Mouse (Mus musculus) embryonic facial prominence, embryonic 14.5 days (tissue): ENCODE results near the gene Dok1. TPM values are rescaled to one million over a fixed set of nuclear protein-coding genes. Genes with fewer than 3 reads are reported as not detected.
A peak's percentile ranks its signal among the peaks of the same experiment; 100 is the strongest.

Source experiments
- ATAC-seq: fragments of 200-750 bp; cut with Nextera tagmentation; 2 replicates; pipeline ENCODE4 v1.8.0; 2017; ENCODE audit warnings: low read depth, moderate number of reproducible peaks, moderate TSS enrichment
- DNase-seq: peaks from one replicate; pipeline ENCODE4 v3.0.0-alpha.2; 2015; ENCODE audit warnings: low spot score
- H3K27ac ChIP-seq: fragments of 300-500 bp; sonication (generic); replicated peaks from 2 replicates; pipeline ENCODE4 v1.5.1; 2014; ENCODE audit warnings: low read depth, mild to moderate bottlenecking, low read length, moderate library complexity
- H3K27me3 ChIP-seq: fragments of 300-500 bp; sonication (generic); replicated peaks from 2 replicates; pipeline ENCODE4 v1.6.1; 2014; ENCODE audit warnings: low read length; ENCODE audit not compliant: control insufficient read depth, insufficient read depth
- H3K36me3 ChIP-seq: fragments of 300-500 bp; sonication (generic); 2 replicates; pipeline ENCODE4 v1.6.1; 2014; ENCODE audit warnings: low read length, mixed read lengths; ENCODE audit not compliant: control insufficient read depth, insufficient read depth
- H3K4me1 ChIP-seq: fragments of 300-500 bp; sonication (generic); 2 replicates; pipeline ENCODE4 v1.6.1; 2014; ENCODE audit warnings: antibody characterized with exemption, low read length; ENCODE audit not compliant: control insufficient read depth, insufficient read depth
- H3K4me2 ChIP-seq: fragments of 300-500 bp; sonication (generic); 2 replicates; pipeline ENCODE4 v1.6.1; 2014; ENCODE audit warnings: low read depth, mild to moderate bottlenecking, low read length, moderate library complexity, mixed read lengths
- H3K4me3 ChIP-seq: fragments of 300-500 bp; sonication (generic); 2 replicates; pipeline ENCODE4 v1.5.1; 2014; ENCODE audit warnings: low read depth, mild to moderate bottlenecking, low read length
- H3K9ac ChIP-seq: fragments of 300-500 bp; sonication (generic); 2 replicates; pipeline ENCODE4 v1.6.1; 2014; ENCODE audit warnings: low read depth, mild to moderate bottlenecking, low read length, moderate library complexity, mixed read lengths
- H3K9me3 ChIP-seq: fragments of 300-500 bp; sonication (generic); 2 replicates; pipeline ENCODE4 v1.6.1; 2016; ENCODE audit warnings: low read length; ENCODE audit not compliant: control insufficient read depth
- WGBS: fragments of 180-500 bp; shearing (Covaris S2); extraction: QIAGEN DNeasy Blood & Tissue Kit; methylation state at CpG from one replicate; pipeline ENCODE4 v1.1.7; 2014; 5-methylcytosine and 5-hydroxymethylcytosine counted together
- polyA plus RNA-seq: library from polyadenylated mRNA; unstranded; fragments of >200 nt; fragmentation: Nextera tagmentation; extraction: Ambion mirVana; gene quantifications from 2 replicates; pipeline ENCODE4 v1.2.1, GENCODE M21; 2014

The Dok1 gene
- polyA plus RNA-seq, 1 experiment from 2014 or later = 6.7 TPM

DNA sequence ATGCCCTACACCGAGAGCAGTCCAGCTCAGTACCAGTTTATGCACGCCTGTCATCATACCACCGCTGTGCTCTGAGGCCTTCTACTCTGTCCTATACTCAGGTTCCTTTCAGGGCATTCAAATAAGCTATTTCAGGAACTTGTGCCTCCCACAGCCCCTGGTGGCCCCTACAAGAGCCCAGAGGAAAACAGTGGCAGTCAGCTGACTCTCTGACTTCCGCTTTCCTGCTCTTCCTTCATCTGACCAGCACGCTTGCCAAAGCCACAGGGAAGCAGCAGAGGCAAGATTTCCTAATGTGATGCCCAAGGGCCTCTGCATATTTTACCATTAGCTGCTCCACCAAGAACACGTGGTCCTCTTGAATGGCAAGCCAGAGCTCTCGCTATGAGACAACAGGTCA, 28.4 kb downstream of the Dok1 start:
- H3K9ac ChIP-seq = no peak overlapping the region
- no peaks in the 10 kb centered on the region for H3K9me3 ChIP-seq
- ATAC-seq (no peak), DNase-seq (peak; percentile 55)
- H3K36me3 ChIP-seq = no peaks in the 10 kb centered on the region
- no peak overlapping the region for H3K4me2 ChIP-seq
- 0 out of 2 replicates have a peak, but pooled peaks cover 7% of the 10 kb centered on the region for H3K4me1 ChIP-seq
- H3K4me3 ChIP-seq = no peak overlapping the region
- no peak overlapping the region; the same call in 1 of the 2 replicates for H3K27ac ChIP-seq
- 36% methylated on average over 7 of the region's 7 CpGs for WGBS
- no peaks in the 10 kb centered on the region for H3K27me3 ChIP-seq

DNA sequence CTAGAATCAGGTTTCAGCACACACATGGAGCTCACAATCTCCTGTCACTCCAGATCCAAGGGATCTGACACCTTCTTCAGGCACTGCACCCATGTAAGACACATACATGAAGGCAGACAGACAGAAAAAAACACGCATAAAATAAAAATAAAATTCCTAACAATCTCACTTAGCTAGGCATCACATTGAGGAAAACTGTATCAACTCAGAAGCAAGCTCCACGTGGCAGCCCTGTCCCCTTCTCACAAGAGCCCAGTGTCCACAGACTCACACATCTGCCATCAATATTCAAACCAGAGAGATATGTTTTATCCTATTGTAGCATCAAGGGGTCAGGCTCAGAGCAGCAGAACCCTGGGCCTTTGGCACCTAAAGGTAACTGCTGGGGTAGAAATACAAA, 29.0 kb downstream of the Dok1 start:
- H3K9ac ChIP-seq = no peak overlapping the region
- H3K4me2 ChIP-seq = no peak overlapping the region
- 66% methylated on average over 2 of the region's 2 CpGs for WGBS
- H3K27ac ChIP-seq = no peak overlapping the region
- ATAC-seq (no peak), DNase-seq (no peak)
- H3K36me3 ChIP-seq = no peaks in the 10 kb centered on the region
- 0 out of 2 replicates have a peak, but pooled peaks cover 7% of the 10 kb centered on the region for H3K4me1 ChIP-seq
- no peaks in the 10 kb centered on the region for H3K27me3 ChIP-seq
- no peaks in the 10 kb centered on the region for H3K9me3 ChIP-seq
- no peak overlapping the region for H3K4me3 ChIP-seq

DNA sequence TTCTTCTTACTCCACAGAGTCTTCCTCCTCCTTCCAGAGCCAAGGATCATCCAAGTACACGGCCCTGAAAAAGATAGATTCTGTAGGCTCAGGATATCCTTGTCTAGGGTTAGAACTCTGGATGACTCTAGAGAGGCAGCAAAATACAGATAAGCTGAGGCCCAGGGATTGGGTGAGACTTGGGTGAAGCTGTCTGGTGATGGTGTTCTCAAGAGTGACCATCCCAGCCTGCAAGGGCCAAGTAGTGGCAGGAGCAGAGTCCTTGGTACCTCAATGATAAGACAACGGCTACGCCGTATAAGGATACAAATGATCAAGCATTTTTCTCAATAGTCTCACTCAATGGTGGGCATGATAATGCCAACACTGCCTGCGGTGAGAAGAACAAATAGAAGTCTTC, 29.4 kb downstream of the Dok1 start:
- WGBS = 89% methylated on average over 5 of the region's 5 CpGs
- H3K9ac ChIP-seq = no peak overlapping the region
- no peaks in the 10 kb centered on the region for H3K9me3 ChIP-seq
- no peaks in the 10 kb centered on the region for H3K36me3 ChIP-seq
- H3K27me3 ChIP-seq = no peaks in the 10 kb centered on the region
- no peak overlapping the region for H3K4me2 ChIP-seq
- no peak for DNase-seq
- no peak for ATAC-seq
- no peak overlapping the region for H3K4me3 ChIP-seq
- H3K27ac ChIP-seq = no peak overlapping the region
- 0 out of 2 replicates have a peak, but pooled peaks cover 7% of the 10 kb centered on the region for H3K4me1 ChIP-seq

DNA sequence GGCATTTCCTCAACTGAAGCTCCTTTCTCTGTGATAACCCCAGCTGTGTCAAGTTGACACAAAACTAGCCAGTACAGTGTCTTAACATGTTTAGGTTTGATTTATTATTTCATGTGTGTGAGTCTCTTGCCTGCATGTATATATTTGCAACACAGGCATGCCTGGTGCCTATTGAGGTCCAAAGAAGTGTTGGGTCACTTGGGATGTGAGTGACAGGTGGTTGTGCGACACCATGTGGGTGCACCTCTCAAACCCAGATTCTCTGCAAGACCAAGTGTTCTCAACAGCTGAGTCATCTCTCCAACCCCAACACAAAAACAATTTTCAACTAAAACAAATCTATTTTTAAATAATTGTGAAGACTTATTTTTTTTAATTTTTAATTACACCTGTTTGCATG, 30.2 kb downstream of the Dok1 start:
- 87% methylated on average over 1 of the region's 1 CpGs for WGBS
- H3K9me3 ChIP-seq = no peaks in the 10 kb centered on the region
- DNase-seq (no peak), ATAC-seq (no peak)
- no peak overlapping the region for H3K4me3 ChIP-seq
- no peak overlapping the region for H3K4me2 ChIP-seq
- no peak overlapping the region for H3K27ac ChIP-seq
- H3K9ac ChIP-seq = no peak overlapping the region
- H3K36me3 ChIP-seq = no peaks in the 10 kb centered on the region
- H3K27me3 ChIP-seq = no peaks in the 10 kb centered on the region
- 0 out of 2 replicates have a peak, but pooled peaks cover 7% of the 10 kb centered on the region for H3K4me1 ChIP-seq

DNA sequence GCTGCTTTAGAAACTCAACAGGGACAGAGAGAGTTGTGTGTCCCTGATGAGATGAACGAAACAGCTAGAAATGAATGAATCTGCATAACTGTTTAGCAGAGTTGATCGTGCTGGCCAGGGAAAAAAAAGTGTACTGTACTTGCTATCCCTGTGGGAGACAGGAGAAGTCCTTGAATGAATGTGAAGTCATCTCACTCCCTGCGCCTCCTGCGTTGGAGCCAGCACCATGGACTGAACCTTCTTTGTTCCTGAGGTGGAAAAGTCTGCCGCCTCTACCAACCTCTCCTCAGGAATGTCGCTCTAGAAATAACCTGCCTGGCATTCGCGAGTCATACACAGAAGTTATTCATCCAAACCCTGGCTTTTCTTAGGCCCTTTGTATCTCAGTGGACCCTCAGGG, 33.3 kb downstream of the Dok1 start:
- ATAC-seq = no peak; the same call in 1 of the 2 replicates
- no peak overlapping the region for H3K4me3 ChIP-seq

DNA sequence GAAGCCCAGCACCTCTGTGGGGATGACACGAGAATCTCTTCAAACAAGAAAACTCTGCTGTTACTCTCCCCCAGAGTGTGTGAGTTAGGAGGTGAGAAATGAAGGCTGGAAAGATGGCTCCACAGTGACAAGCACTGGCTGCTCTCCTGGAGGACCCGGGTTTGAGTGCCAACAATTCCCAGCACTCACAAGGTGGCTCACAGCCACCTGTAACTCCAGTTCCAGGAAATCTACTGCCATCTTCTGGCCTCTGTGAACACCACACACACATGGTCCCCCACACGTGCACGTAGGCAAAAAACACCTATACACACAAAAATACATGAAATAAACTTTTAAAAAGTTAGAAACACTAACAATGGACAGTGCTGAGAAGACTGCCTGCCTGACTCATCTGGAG, 34.9 kb downstream of the Dok1 start:
- Histone ChIP-seq H3K36me3 (no peaks in the 10 kb centered on the region), H3K27me3 (no peaks in the 10 kb centered on the region), H3K27ac (no peak overlapping the region), H3K4me2 (no peak overlapping the region), H3K9me3 (no peaks in the 10 kb centered on the region), H3K9ac (no peak overlapping the region), H3K4me3 (no peak overlapping the region), H3K4me1 (no peaks in the 10 kb centered on the region)
- DNase-seq = no peak
- no peak for ATAC-seq
- WGBS = 70% methylated on average over 4 of the region's 4 CpGs

More for the DNA sequence above, 33.3 kb downstream of the Dok1 start:
- Histone ChIP-seq H3K9ac (no peak overlapping the region), H3K4me1 (0 out of 2 replicates have a peak, but pooled peaks cover 7% of the 10 kb centered on the region), H3K4me2 (no peak overlapping the region), H3K9me3 (no peaks in the 10 kb centered on the region), H3K27ac (peak overlapping the region; percentile 65), H3K36me3 (no peaks in the 10 kb centered on the region), H3K27me3 (no peaks in the 10 kb centered on the region)
- DNase-seq = peak; percentile 43
- WGBS = 29% methylated on average over 8 of the region's 8 CpGs

DNA sequence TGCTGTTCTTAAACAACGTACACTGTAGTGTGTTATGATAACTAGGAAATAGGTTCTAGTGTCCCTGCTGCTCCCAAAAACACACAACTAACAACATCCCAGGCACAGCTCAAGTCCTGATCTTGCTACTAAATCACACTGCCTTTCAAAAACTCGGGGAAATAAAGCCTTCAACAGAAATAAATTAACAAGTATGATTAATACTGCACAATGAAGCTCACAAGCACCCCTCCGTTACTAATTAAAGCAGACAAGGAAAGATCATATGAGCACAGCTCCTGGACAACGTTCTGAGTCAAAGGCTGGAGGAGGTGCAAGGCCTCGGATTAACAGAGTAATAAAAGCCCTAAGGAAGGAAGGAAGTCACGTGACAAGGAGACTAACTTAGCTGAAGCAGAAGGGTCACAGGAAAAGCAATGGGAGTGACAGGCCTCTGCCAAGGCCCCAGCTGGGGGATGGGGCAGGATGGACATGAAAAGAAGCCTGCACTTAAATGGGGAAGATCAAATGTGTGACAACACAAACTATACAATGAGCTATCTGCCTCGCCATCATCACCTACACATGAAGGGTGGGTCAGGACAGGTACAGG, 35.7 kb downstream of the Dok1 start:
- no peaks in the 10 kb centered on the region for H3K9me3 ChIP-seq
- H3K4me1 ChIP-seq = no peaks in the 10 kb centered on the region
- ATAC-seq (no peak), DNase-seq (peak; percentile 48)
- WGBS = 52% methylated on average over 7 of the region's 7 CpGs
- H3K27me3 ChIP-seq = no peaks in the 10 kb centered on the region
- peak overlapping the region; percentile 32; the same call in 1 of the 2 replicates for H3K9ac ChIP-seq
- no peak overlapping the region for H3K4me3 ChIP-seq
- H3K36me3 ChIP-seq = no peaks in the 10 kb centered on the region
- peak overlapping the region; percentile 23; the same call in 1 of the 2 replicates for H3K4me2 ChIP-seq
- no peak overlapping the region for H3K27ac ChIP-seq

DNA sequence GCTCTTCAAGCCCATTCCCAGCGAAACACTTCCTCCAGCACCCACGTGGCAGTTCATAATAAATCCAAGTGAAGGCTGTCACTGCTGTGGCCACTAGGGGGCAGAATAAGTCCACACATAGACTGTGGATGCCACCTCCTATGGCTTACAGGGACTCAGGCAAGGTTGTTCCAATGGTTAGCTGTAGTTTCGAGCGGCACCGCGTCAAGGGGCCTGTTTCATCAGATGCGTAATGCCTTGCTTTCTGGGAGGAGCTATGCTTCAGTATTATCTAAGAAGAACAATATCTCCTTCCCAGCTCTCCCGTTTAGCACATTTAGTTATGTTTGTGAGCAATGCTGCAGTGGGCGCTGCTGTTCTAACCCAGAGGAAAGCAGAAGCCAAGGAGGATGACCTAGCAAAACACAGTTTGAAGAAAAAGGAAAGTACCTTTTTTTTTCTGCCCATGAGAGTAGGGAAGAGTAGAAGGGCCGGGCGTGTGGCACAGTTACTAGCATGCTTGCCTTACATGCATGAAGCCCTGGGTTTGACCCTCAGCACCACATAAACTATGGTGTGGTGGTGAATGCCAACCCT, 36.4 kb downstream of the Dok1 start:
- H3K4me2 ChIP-seq = peak overlapping the region; percentile 23
- 12% methylated on average over 11 of the region's 11 CpGs for WGBS
- H3K27me3 ChIP-seq = no peaks in the 10 kb centered on the region
- H3K36me3 ChIP-seq = no peaks in the 10 kb centered on the region
- H3K4me1 ChIP-seq = no peaks in the 10 kb centered on the region
- no peaks in the 10 kb centered on the region for H3K9me3 ChIP-seq
- no peak overlapping the region for H3K27ac ChIP-seq
- peak; percentile 96 for DNase-seq
- peak overlapping the region; percentile 32; the same call in 1 of the 2 replicates for H3K9ac ChIP-seq
- ATAC-seq = peak; percentile 95
- peak overlapping the region; percentile 2; the same call in 1 of the 2 replicates for H3K4me3 ChIP-seq

DNA sequence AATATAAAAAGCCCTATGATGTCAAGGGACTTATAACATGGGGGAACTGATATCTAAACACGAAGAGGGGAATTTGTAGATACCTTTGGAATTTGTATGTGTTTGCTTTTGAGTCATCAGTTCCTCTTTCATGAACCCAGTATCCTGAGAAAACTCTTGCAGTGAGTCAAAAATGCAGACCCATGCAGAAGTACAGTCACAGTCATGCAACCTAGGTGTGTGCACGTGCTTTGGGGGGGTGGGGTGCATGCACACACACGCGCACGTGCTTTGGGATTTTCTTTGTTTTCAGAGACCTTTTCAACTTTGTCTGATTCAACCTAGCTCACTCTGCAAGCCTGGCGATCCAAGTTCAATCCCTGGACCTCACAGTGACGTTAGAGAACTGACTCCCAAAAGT, 38.9 kb downstream of the Dok1 start:
- no peak overlapping the region for H3K27ac ChIP-seq
- no peak for ATAC-seq
- 61% methylated on average over 7 of the region's 7 CpGs for WGBS

More for the DNA sequence above, 38.9 kb downstream of the Dok1 start:
- no peaks in the 10 kb centered on the region for H3K9me3 ChIP-seq
- H3K36me3 ChIP-seq = no peaks in the 10 kb centered on the region
- H3K4me3 ChIP-seq = no peak overlapping the region
- H3K27me3 ChIP-seq = no peaks in the 10 kb centered on the region
- no peak for DNase-seq
- H3K4me2 ChIP-seq = no peak overlapping the region
- H3K9ac ChIP-seq = no peak overlapping the region
- H3K4me1 ChIP-seq = no peaks in the 10 kb centered on the region
